8 mouse cellular contexts compared by ENCODE assay signal in genomic region chr13:113587200-113587936, GRCm38 (mm10). TPM values are rescaled to one million over a fixed set of nuclear protein-coding genes. Genes with fewer than 3 reads are reported as not detected.
DNase-seq lines count a peak whose midpoint lies in the region; ATAC-seq lines count a peak whose summit lies in the region.

No protein-coding gene starts in this region.

- H3K4me3 ChIP-seq in kidney, embryonic 15.5 days (replicated peaks), result no peak overlapping the region
- H3K4me3 ChIP-seq in forebrain, embryonic 16.5 days (replicated peaks; ENCODE audit: low read length), result no peak overlapping the region

- peaks cover 29% of the 10 kb centered on the region for H3K4me1 ChIP-seq in kidney, embryonic 15.5 days
- H3K4me1 ChIP-seq in forebrain, embryonic 16.5 days (replicated peaks; ENCODE audit: control insufficient read depth, insufficient read depth, low read length), result peaks cover 10% of the 10 kb centered on the region

- H3K36me3 ChIP-seq in kidney, embryonic 15.5 days, result peaks cover 24% of the 10 kb centered on the region
- no peaks in the 10 kb centered on the region for H3K36me3 ChIP-seq in forebrain, embryonic 16.5 days (ENCODE audit: control insufficient read depth, insufficient read depth)

- peak; percentile 49; the same call in 1 of the 2 replicates for ATAC-seq in kidney, embryonic 15.5 days (replicated peaks; ENCODE audit: low FRiP score)
- ATAC-seq in forebrain, embryonic 16.5 days, result peak; percentile 96

- H3K9me3 ChIP-seq in kidney, embryonic 15.5 days (replicated peaks), result no peaks in the 10 kb centered on the region
- H3K9me3 ChIP-seq in forebrain, embryonic 16.5 days (ENCODE audit: control insufficient read depth, low read length), result no peaks in the 10 kb centered on the region

- no peaks in the 10 kb centered on the region; the same call in 1 of the 2 replicates for H3K27me3 ChIP-seq in kidney, embryonic 15.5 days
- no peaks in the 10 kb centered on the region for H3K27me3 ChIP-seq in forebrain, embryonic 16.5 days (replicated peaks; ENCODE audit: control insufficient read depth, insufficient read depth, low read length)

- H3K9ac ChIP-seq in kidney, embryonic 15.5 days, result no peak overlapping the region
- H3K9ac ChIP-seq in forebrain, embryonic 16.5 days (replicated peaks; ENCODE audit: low read depth, low read length), result 0 out of 2 replicates have a peak overlapping the region, but pooled peaks have one; percentile 25

- intact Hi-C loops in left cerebral cortex, postnatal 14 days (cut with DNase I), result no loop called here

- no peak overlapping the region for H3K27ac ChIP-seq in kidney, embryonic 15.5 days
- no peak overlapping the region for H3K27ac ChIP-seq in forebrain, embryonic 16.5 days (ENCODE audit: low read length)

- WGBS in kidney, embryonic 15.5 days, result 21% methylated on average over 15 of the region's 15 CpGs
- 4% methylated on average over 15 of the region's 15 CpGs for WGBS in forebrain, embryonic 16.5 days

- peak overlapping the region; percentile 7; the same call in 1 of the 2 replicates for H3K4me2 ChIP-seq in kidney, embryonic 15.5 days
- H3K4me2 ChIP-seq in forebrain, embryonic 16.5 days (ENCODE audit: low read length), result peak overlapping the region; percentile 22

- no peak for DNase-seq in kidney, postnatal 10 days
- DNase-seq in left cerebral cortex, postnatal 14 days (ENCODE audit: low spot score in 2 of 2), result peak; percentile 62
- DNase-seq in retina, embryonic 14.5 days (ENCODE audit: low spot score), result peak; percentile 55
- DNase-seq in MN1 (ENCODE audit: low spot score), result no peak
- DNase-seq in cerebellum, adult 9-10 months, result no peak
- no peak for DNase-seq in gastrocnemius, postnatal 4 days (ENCODE audit: low spot score in 2 of 2)

RNA-seq across cellular contexts. Expression of gene Snx18, which starts 31.0 kb away (rescaled TPM):
- polyA plus RNA-seq in kidney, embryonic 15.5 days (2015; fragmentation: Nextera tagmentation; extraction: Ambion mirVana), result 31.3 and 32.0 TPM in 2 replicates
- 8.4 and 10.9 TPM in 2 replicates for polyA plus RNA-seq in forebrain, embryonic 16.5 days (2015; fragmentation: Nextera tagmentation; extraction: Ambion mirVana)
- total RNA-seq in left cerebral cortex, postnatal 14 days (2021), result 10 to 100 TPM; 22.8 to 24.6 TPM
- total RNA-seq in gastrocnemius, postnatal 4 days (2021), result 10 to 100 TPM; 30.7 to 36.4 TPM

Comparison
In these comparisons a context has a peak if more than half of its experiments do, and no peak if none do; other contexts are left out.
1. DNase-seq: peak in left cerebral cortex, postnatal 14 days (2 of 2) and retina, embryonic 14.5 days (single experiment); none in kidney, postnatal 10 days (single experiment), MN1 (single experiment), cerebellum, adult 9-10 months (single experiment) and gastrocnemius, postnatal 4 days (0 of 2).